Mouse (Mus musculus) mouse trophoblast stem cell (cell line): ENCODE results near the gene Znrf1.

Experiments used
- in situ Hi-C, 2 experiments: fragments of 300-500 bp; cut with MseI, MboI; formaldehyde crosslinking; loops; 2 replicates in 1 of 2; 3 replicates in 1 of 2; pipeline ENCODE4 v1.15.1; 2025

Znrf1 gene

GRCm38 (mm10) chr8:111567571-111567970, 31.7 kb downstream of the Znrf1 start:
- in situ Hi-C loops, result no loop called here

- in situ Hi-C loops, result no loop called here
These were observed 32.1 kb downstream of the Znrf1 start for GRCm38 (mm10) chr8:111568029-111568428.

- in situ Hi-C loops, result no loop called here
These were observed 34.0 kb downstream of the Znrf1 start for GRCm38 (mm10) chr8:111569926-111570325.

DNA sequence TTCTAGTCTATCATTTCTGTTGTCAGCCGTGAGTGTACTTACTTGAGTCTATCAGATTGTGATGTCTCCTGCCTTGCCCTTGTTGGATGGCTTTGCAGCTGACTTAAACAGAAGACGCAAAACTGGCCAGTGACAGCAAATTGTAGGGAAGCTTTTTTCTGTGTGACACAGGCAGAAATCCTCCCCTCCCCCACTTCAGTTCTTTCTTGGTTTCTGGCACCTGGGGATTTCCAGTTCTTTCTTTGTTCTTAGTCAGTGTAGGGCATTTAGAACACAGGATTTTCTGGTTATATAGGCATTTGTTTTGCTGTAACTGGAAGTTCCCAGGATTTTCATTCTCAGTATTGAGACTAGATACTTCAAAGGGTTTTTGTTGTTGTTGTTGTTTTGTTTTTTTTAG, 34.5 kb downstream of the Znrf1 start:
- in situ Hi-C loops, result no loop called here

DNA sequence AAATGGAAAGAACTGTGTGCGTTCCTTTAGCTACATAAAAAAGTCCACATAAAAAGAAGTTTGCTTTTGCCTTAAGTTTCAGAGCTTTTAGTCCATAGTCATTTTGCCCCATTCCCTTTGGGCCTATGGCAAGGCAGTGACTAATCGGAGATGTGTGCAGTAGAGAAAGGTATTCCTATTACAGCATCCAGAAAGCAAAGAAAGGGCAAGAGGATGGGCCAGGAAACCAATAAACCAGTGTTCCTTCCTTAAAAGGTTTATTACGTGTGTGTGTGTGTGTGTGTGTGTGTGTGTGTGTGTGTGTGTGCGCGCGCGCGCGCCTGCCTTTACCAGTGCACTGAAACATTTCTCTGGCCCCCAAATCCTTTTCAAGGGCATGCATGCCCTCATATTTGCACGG, 35.8 kb downstream of the Znrf1 start:
- in situ Hi-C loops, result no loop called here

DNA sequence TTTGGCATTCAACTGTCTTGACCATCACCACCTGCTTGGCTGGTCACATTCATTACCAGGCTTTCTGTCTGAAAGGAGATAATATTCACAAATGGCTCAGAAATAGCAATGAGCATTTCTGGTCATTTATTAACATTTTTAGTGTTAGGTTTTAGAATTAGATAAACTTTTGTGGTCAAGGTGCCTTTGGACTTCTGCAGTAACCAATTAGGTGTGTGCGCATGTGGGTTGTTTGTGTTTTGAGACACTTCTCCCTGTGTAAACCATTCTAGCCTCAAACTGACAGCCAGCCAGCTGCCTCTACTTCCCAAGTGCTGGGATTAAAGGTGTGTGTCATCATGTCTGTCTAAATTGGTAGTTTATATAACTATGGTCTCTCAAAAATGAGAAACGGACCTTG, 36.5 kb downstream of the Znrf1 start:
- in situ Hi-C loops, result no loop called here

GRCm38 (mm10) chr8:111573583-111573982, 37.7 kb downstream of the Znrf1 start:
- in situ Hi-C loops, result no loop called here

DNA sequence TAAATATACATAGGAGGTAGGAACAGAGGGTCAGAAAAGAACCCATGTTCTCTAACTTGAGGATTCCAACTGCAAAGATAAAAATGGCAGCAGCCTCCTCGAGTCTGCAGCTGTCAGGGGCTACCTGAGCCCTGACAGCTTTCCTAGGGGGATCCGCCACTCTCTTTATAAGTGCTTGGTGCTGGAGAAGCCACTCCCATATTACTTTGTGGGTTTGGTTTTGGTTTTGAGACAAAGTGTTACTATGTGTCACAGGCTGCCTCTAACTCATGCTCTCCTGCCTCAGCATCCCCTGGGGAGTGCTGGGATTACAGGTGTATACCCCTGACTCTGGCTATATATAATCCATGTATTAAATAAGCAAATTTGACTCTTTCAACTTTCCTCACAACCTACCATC, 38.1 kb downstream of the Znrf1 start:
- in situ Hi-C loops, result no loop called here

GRCm38 (mm10) chr8:111575492-111575891, 39.6 kb downstream of the Znrf1 start:
- in situ Hi-C loops, result no loop called here

GRCm38 (mm10) chr8:111576501-111576900, 40.6 kb downstream of the Znrf1 start:
- in situ Hi-C loops, result no loop called here

DNA sequence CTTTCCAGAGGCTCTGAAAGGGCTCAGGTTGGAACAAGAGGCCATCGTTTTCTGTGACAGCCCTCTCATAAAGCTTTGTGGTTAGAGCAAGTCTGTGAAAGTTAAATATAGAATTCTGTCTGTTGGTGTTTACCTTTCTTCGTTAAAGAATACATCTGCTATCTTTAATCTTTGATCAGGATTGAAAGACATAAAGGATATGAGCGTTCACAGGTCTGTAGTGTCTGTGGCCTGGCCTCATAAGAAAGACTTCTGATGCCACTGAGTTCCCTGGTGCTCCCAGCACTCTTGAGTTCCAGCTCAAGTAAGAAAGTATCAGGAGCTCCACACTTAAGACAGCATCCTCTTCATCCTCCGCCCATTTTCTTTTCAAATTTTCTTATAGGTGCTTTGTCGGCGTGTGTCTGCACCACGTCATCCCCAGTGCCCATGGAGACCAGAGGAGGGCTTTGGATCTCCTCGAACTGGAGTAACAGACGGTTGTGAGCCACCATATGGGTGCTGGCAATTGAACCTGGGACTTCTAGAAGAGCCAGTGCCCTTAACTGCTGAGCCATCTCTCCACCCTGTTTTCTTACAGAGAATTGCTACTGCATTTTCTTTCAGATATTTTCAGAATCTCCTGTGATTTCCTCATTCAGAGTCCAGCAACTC, 42.1 kb downstream of the Znrf1 start:
- in situ Hi-C loops, result no loop called here

GRCm38 (mm10) chr8:111579318-111579717, 43.4 kb downstream of the Znrf1 start:
- in situ Hi-C loops, result no loop called here

DNA sequence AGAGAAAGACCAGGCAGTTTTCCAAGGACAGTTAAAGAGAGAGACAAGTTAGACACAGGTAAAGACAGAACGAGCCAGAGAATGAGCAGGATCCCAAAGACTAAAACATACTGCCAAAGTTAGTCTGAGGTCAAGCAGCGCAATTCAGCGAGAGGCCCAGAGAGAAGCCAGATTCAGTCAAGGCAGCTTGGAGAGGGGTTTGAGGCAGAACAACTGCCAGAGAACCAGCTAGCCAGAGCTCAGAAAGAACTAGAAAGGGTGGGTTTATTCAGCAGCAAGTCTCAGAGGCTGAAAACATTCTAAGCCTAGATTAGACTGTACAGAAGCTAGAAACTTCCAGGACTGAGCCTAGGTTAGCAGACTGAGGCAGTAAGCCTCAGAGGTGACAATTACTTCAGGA, 44.4 kb downstream of the Znrf1 start:
- in situ Hi-C loops, result no loop called here

GRCm38 (mm10) chr8:111582386-111582785, 46.5 kb downstream of the Znrf1 start:
- in situ Hi-C loops, result no loop called here

GRCm38 (mm10) chr8:111584946-111585345, 49.0 kb downstream of the Znrf1 start:
- in situ Hi-C loops, result no loop called here

DNA sequence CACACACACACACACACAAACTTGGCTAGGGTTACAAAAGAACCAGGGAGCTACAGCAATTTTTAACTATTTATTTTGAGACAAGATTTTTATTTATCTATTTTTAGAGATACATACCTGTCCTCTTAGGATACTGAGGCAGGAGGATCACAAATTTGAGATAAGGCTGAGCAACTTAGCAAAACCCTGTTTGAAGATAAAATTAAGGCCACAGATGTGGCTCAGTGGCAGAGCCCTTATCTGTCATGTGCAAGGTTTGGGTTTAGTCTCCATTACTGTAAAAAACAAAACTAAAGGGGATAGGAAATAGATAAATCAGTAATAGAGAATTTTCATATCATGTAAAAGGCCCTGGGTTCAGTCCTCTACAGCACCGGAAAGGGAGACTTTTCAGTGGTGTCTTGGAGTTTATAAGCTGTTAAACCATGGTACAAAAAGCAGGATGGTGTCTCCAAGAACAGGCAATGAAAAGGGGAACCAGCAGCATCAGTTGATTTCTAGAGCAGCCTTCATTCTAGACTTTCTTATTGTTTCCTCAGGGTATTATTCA, 51.7 kb downstream of the Znrf1 start:
- in situ Hi-C loops, result no loop called here

DNA sequence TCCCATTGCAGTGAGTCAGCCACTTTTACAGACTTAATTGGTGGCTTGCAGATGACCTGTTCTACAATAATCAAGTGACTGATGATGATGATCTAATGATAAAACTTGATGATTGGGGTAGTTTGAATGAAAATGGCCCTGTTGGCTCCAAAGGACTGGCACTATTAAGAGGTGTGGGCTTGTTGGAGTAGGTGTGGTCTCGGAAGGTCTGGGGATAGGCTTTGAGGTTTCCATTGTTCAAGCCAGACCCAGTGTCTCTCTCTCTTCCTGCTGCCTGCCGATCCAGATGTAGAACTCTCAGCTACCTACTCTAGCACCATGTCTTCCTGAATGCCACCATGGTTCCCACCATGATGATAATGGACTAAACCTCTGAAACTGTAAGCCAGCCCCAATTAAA, 52.4 kb downstream of the Znrf1 start:
- in situ Hi-C loops, result no loop called here

DNA sequence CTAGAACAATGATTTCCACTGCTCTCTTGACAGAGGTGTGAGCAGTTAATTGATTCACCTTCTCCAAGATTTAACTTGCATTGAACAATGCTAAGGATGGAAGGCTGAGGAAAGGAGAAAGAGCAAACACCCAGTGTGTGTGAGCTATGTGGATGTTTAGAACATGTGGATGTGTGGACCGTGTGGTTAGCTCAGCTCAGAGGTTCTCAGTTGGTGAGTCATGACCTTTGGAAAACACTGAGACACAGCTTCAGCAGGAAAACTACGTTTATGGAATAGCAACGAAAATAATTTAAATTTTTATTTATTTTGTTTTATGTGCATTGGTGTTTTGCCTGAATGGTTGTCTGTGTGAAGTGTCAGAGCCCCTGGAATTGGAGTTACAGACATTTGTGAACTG, 54.3 kb downstream of the Znrf1 start:
- in situ Hi-C loops, result no loop called here

DNA sequence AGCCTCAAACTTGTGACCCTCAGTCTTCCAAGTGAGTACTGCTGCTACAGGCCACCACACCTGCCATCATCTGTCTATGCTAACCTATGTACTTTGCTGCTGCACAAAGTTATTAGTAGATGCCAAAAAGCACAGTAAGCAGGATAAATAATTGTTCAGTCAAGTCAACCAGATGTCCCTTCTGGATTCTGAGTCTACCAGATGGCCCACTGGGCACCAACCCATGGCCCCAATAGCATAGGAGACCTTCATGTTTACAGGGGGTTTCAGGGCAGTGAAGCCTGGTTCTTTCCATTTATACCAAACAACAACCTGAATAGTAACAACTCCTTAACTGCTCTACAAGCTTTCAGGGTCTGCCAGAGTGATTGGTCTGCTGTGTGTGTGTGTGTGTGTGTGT, 55.3 kb downstream of the Znrf1 start:
- in situ Hi-C loops, result no loop called here

- in situ Hi-C loops, result no loop called here
These were observed 56.6 kb downstream of the Znrf1 start for GRCm38 (mm10) chr8:111592390-111592910.

DNA sequence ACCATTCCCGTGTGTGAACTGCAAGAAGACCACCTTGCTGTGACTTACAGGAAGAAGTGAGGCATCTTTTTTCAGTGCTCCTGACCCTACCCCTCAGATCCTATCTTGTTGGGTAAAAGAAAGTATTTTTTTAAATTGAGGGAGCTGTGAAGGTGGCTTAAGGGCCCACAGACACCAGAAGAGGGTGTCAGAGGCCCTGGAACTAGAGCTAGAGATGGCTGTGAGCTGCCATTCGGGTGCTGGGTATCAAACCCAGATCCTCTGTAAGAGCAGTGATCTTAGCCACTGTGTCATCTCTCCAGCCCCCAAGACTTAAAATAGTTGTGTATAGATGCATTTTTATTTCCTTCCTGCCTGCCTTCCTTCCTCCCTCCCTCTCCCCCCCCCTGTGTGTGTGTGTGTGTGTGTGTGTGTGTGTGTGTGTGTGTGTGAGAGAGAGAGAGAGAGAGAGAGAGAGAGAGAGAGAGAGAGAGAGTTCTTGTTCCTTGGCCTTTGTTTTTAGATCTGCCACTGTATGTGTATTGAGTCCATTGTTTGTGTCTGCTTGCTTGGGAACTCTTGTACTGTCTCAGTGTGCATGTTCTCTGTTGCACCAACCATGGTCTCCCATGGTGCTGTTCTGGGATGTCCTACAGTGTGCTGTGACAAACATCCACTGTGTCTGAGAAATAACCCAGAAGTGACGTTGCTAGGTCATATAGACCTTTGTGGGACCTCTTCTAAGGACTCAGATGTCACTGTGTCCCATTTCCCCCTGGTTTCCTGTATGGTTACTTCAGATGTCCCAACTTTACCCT, 58.3 kb downstream of the Znrf1 start:
- in situ Hi-C loops, result no loop called here

DNA sequence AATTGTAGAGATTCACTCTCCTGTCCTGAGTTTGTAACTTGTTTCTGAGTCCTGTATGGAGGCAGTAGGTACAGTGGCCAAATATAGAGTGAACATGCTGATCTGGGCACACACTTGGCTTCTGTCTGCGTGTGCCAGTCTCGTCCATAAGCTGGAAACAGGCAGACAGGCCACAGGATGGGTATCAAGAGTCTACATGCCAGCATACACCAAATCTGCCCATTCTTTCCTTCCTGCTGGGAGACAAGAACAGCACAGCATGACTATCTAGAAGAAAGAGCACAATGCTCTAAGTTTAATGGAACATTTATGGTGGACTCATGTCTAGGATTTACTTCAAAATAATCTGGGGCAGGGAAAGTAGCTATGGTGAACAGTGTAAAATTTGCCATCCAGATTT, 59.1 kb downstream of the Znrf1 start:
- in situ Hi-C loops, result no loop called here
